Mouse (Mus musculus): ENCODE measurements around the gene Sox6.

Sox6 gene

DNA sequence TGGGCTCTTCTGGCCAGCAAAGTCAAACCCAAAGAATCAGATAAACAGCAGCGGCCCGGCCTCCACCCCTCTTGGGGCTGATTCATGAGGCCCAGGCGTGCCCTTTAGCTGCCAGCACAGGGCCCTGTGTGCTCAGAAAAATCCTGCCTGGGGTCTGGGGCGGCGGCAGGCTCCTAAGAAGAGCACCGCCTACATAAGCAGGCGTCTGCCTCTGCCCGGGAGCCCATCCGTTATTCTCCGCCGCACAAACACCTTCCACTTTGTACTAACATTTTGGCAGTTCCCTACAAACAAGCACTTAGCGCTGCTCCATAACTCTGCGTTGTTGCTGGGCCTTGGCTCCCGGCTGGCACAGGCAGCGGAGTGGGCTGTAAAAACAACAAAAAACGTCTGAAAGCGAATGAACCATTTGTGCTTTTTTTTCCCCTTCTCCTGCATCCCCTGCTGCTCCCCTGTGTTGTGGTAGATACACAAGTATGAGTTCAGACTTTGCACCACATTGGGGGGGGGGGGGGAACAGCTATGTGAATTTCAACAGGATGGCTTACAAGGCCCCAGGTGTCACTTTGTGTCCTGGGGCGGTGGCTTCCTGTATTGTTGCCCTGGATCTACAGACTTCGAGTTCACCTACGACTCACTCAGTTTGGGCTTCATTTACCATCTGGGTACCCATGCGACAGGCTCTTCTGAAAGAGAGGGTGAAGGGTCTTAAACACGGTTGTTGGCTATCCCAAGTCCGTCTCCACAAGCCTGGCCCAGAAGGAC is 588.0 kb downstream of the Sox6 start:
- TF ChIP-seq NANOG (IDR thresholded peaks at IDR 0.05; ENCODE audit: borderline replicate concordance, low read length), result no peak
- no peak for TF ChIP-seq CTCF (conservative IDR thresholded peaks at IDR 0.05; ENCODE audit: low read length)
- no peak for TF ChIP-seq POU5F1 (IDR thresholded peaks at IDR 0.05; ENCODE audit: borderline replicate concordance, low read length)
- Histone ChIP-seq H3K4me1 (replicated peaks; ENCODE audit: low read depth, low read length) (peaks cover 4% of the 10 kb centered on the region; the same call in 1 of the 2 replicates), H3K27me3 (ENCODE audit: insufficient read depth, low read length) (peaks cover 35% of the 10 kb centered on the region), H3K4me3 (replicated peaks; ENCODE audit: low read length) (peak overlapping the region; percentile 55), H3K9me3 (ENCODE audit: low read length) (no peaks in the 10 kb centered on the region), H3K36me3 (ENCODE audit: insufficient read depth, low read length) (no peaks in the 10 kb centered on the region)

DNA sequence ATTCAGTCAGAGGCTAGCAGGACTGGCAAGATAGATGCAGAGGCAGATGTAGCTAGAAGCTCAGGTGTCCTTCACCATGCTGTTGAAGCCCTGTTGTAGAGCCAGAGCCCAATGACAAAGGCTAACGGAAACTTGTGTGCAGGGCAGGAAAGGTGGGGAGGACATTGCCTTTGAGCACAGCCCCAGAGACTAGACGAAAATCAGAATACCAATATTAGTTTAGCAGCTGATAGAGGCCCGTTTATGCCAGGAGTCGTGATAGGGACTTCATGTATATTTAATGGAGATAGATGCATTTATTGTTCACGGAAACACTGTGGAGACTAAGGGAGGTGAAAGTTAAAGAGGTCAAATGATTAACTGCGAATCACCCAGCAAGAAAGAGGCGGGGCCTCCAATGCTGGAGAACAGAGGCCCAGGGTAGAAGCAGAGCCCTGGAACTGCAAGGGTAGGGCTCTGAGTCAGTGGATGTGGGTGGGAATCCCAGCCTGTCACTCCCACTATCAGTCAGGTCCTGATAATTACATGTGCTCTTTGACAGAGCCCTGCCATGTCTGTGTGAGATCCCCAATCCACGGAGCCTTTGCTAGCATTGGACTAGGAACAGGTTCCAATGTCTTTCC is 590.1 kb downstream of the Sox6 start:
- H3K36me3 ChIP-seq (ENCODE audit: insufficient read depth, low read length), result no peaks in the 10 kb centered on the region
- H3K9me3 ChIP-seq (ENCODE audit: low read length), result no peaks in the 10 kb centered on the region
- H3K4me3 ChIP-seq (replicated peaks; ENCODE audit: low read length), result no peak overlapping the region
- peaks cover 4% of the 10 kb centered on the region; the same call in 1 of the 2 replicates for H3K4me1 ChIP-seq (replicated peaks; ENCODE audit: low read depth, low read length)
- TF ChIP-seq CTCF (conservative IDR thresholded peaks at IDR 0.05; ENCODE audit: low read length) (no peak), NANOG (IDR thresholded peaks at IDR 0.05; ENCODE audit: borderline replicate concordance, low read length) (no peak), POU5F1 (IDR thresholded peaks at IDR 0.05; ENCODE audit: borderline replicate concordance, low read length) (no peak)
- H3K27me3 ChIP-seq (ENCODE audit: insufficient read depth, low read length), result peaks cover 33% of the 10 kb centered on the region

DNA sequence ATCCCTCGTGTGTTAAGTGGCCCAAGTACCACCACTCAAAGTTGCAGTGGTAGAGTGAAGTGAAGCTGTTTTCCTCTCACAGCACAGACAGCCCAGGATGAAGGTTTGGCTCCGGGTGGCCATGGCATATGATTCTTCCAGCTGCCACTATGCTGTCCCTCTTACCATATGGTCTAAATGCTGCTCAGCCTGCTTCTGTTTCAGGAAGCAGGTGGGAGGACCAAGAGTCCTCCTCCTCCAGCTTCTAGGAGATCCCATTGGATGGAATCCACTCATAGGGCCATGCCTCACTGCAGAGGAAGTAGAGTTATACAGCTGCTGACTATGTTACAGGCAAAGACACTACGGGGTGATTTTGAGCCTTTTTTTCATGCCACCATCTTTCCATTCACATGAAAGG is 591.5 kb downstream of the Sox6 start:
- Histone ChIP-seq H3K4me3 (replicated peaks; ENCODE audit: low read length) (no peak overlapping the region), H3K9me3 (ENCODE audit: low read length) (no peaks in the 10 kb centered on the region)

DNA sequence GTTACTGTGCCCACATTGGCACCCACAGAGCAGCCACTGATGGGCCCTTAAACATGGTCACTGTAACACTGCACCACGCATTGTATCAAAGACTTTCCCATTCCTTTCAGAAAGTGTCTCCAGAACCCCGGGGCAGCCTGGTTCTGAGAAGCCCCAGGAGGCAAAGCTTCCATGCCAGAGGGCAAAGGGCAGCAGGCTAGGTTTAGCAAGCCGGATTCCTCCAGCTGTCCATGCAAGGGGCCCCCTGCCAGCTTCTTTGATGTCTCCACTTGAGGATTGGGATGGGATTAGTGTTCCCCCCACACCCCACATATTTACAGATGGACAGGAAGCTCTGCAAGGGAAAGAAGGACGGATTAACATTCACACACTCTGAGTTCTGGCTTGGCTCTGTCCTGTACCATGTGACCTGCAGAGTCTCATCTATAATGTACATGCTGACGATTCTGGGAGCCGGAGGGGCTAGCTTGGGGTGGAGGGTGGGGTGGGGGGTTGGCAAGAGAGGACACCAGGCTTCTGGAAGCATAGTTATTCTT is 592.0 kb downstream of the Sox6 start:
- no peak overlapping the region for H3K4me3 ChIP-seq (replicated peaks; ENCODE audit: low read length)
- H3K9me3 ChIP-seq (ENCODE audit: low read length), result no peaks in the 10 kb centered on the region
- no peaks in the 10 kb centered on the region for H3K36me3 ChIP-seq (ENCODE audit: insufficient read depth, low read length)
- H3K4me1 ChIP-seq (replicated peaks; ENCODE audit: low read depth, low read length), result peaks cover 4% of the 10 kb centered on the region; the same call in 1 of the 2 replicates
- peaks cover 24% of the 10 kb centered on the region for H3K27me3 ChIP-seq (ENCODE audit: insufficient read depth, low read length)
- TF ChIP-seq POU5F1 (IDR thresholded peaks at IDR 0.05; ENCODE audit: borderline replicate concordance, low read length), result no peak

More for the DNA sequence above, 591.5 kb downstream of the Sox6 start:
- TF ChIP-seq NANOG (IDR thresholded peaks at IDR 0.05; ENCODE audit: borderline replicate concordance, low read length), result no peak
- TF ChIP-seq POU5F1 (IDR thresholded peaks at IDR 0.05; ENCODE audit: borderline replicate concordance, low read length), result no peak
- TF ChIP-seq CTCF (conservative IDR thresholded peaks at IDR 0.05; ENCODE audit: low read length), result no peak
- peaks cover 4% of the 10 kb centered on the region; the same call in 1 of the 2 replicates for H3K4me1 ChIP-seq (replicated peaks; ENCODE audit: low read depth, low read length)
- H3K27me3 ChIP-seq (ENCODE audit: insufficient read depth, low read length), result peaks cover 29% of the 10 kb centered on the region
- no peaks in the 10 kb centered on the region for H3K36me3 ChIP-seq (ENCODE audit: insufficient read depth, low read length)

DNA sequence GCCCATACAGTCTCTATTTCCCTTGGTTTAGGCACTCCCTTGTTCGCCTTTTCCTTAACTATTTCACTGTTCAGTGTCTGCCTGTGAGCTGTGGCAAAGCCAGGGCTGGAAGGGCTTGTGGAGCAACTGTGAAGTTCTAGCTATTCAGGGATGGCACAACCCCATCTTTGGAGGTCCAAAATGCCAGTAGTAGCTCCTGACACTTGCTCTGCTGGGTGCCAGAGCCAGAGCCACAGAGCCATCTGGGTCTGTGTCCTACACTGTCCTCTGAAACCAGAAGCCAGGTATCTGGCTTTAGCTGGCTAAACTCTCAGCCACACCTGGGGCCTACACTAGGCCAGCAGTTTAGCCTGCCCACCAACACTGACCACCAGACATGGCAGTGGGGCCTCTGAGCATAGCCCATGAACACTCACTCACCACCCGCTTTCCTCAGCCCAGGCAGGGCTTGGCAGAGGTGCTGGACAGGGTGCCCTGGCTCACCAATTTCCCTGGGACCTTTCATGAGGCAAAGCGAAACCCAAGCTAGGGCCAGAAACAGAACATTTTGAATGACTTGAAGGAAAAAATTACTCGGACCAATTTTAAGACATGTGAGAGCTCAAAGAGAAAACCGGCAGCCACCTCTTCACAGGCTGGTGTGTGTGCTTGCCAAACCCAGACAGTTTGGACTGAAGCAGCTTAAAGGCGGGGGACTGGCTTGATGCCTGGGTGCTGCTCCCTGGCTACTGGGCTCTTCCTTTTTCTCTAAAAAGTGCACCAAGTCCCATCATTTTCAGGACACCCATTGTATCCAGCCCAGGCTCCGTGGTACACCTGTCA is 612.2 kb downstream of the Sox6 start:
- Histone ChIP-seq H3K4me3 (replicated peaks; ENCODE audit: low read length) (no peak overlapping the region), H3K4me1 (replicated peaks; ENCODE audit: low read depth, low read length) (no peaks in the 10 kb centered on the region), H3K36me3 (ENCODE audit: insufficient read depth, low read length) (no peaks in the 10 kb centered on the region), H3K27me3 (ENCODE audit: insufficient read depth, low read length) (no peaks in the 10 kb centered on the region), H3K9me3 (ENCODE audit: low read length) (no peaks in the 10 kb centered on the region)
- no peak for TF ChIP-seq POU5F1 (IDR thresholded peaks at IDR 0.05; ENCODE audit: borderline replicate concordance, low read length)
- no peak for TF ChIP-seq NANOG (IDR thresholded peaks at IDR 0.05; ENCODE audit: borderline replicate concordance, low read length)
- no peak for TF ChIP-seq CTCF (conservative IDR thresholded peaks at IDR 0.05; ENCODE audit: low read length)

DNA sequence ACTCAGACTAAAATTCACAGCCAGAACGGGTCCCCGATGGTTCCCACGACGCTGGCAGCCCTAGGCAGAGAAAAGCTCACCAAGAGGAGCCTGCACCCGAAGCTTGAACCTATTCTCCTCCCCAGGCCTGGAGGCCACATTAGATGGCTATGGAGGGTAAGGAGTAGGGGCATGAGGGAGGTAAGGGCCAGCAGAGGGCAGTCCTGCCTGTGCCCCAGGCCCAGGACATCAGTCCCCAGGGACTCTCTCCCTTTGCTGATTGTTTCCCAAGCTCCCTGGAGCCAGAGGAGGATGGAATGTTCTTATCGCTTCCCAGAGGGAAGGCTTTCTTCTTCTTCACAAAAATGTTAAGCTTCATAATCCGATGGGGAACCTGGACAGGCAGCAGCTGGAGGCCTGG is 615.8 kb downstream of the Sox6 start:
- no peaks in the 10 kb centered on the region for H3K9me3 ChIP-seq (ENCODE audit: low read length)
- TF ChIP-seq NANOG (IDR thresholded peaks at IDR 0.05; ENCODE audit: borderline replicate concordance, low read length) (no peak), CTCF (conservative IDR thresholded peaks at IDR 0.05; ENCODE audit: low read length) (no peak), POU5F1 (IDR thresholded peaks at IDR 0.05; ENCODE audit: borderline replicate concordance, low read length) (no peak)
- peaks cover 6% of the 10 kb centered on the region; the same call in 1 of the 2 replicates for H3K27me3 ChIP-seq (ENCODE audit: insufficient read depth, low read length)
- no peaks in the 10 kb centered on the region for H3K4me1 ChIP-seq (replicated peaks; ENCODE audit: low read depth, low read length)
- H3K4me3 ChIP-seq (replicated peaks; ENCODE audit: low read length), result no peak overlapping the region
- no peaks in the 10 kb centered on the region for H3K36me3 ChIP-seq (ENCODE audit: insufficient read depth, low read length)

DNA sequence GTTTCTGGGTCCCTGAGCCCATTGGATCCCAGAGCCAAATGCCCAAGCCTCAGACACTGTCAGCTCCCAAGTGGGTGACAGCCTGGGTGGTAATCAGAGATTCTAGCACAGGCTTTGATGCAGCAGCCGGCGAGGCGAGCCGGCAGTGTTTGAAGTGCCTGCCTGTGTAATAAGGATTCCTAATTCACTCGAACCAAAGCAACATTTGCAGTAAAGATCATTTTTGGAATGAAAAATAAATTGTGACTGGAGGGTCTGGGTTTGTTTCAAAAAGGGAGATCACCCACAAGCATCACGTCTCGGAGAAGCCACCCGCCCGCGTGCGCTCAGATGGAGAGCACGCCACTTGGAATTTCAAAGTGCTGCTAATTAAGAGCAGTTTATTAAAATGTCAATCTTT is 617.6 kb downstream of the Sox6 start:
- H3K4me1 ChIP-seq (replicated peaks; ENCODE audit: low read depth, low read length), result no peaks in the 10 kb centered on the region
- H3K9me3 ChIP-seq (ENCODE audit: low read length), result no peaks in the 10 kb centered on the region
- peaks cover 6% of the 10 kb centered on the region; the same call in 1 of the 2 replicates for H3K27me3 ChIP-seq (ENCODE audit: insufficient read depth, low read length)
- no peaks in the 10 kb centered on the region for H3K36me3 ChIP-seq (ENCODE audit: insufficient read depth, low read length)
- H3K4me3 ChIP-seq (replicated peaks; ENCODE audit: low read length), result no peak overlapping the region
- no peak for TF ChIP-seq NANOG (IDR thresholded peaks at IDR 0.05; ENCODE audit: borderline replicate concordance, low read length)
- no peak for TF ChIP-seq CTCF (conservative IDR thresholded peaks at IDR 0.05; ENCODE audit: low read length)
- TF ChIP-seq POU5F1 (IDR thresholded peaks at IDR 0.05; ENCODE audit: borderline replicate concordance, low read length), result no peak
